Mouse (Mus musculus) megakaryocyte progenitor cell, adult 5-6 weeks (primary cell): ENCODE data around the gene Arhgap33. TPM values are rescaled to one million over a fixed set of nuclear protein-coding genes. Genes with fewer than 3 reads are reported as not detected.

Experiments used
- ATAC-seq: replicated peaks from 2 replicates; pipeline ENCODE4 v1.8.0; 2016; ENCODE audit warnings: mild to moderate bottlenecking, moderate TSS enrichment, inconsistent platforms; ENCODE audit not compliant: poor library complexity
- total RNA-seq, 2 experiments: library from RNA; stranded (forward) in 1 of 2; stranded (reverse) in 1 of 2; fragments of 157-497, 149-512 nt in 1 of 2; fragments of 200-1000 nt in 1 of 2; gene quantifications; 2 replicates each; pipeline versions ENCODE4 v1.2.3 to v1.2.4; 2015 to 2017

Arhgap33 gene
- 4.5 and 5.8 TPM in 2 replicates for total RNA-seq (2015)
- 1.4 and 2.0 TPM in 2 replicates for total RNA-seq (2017)

DNA sequence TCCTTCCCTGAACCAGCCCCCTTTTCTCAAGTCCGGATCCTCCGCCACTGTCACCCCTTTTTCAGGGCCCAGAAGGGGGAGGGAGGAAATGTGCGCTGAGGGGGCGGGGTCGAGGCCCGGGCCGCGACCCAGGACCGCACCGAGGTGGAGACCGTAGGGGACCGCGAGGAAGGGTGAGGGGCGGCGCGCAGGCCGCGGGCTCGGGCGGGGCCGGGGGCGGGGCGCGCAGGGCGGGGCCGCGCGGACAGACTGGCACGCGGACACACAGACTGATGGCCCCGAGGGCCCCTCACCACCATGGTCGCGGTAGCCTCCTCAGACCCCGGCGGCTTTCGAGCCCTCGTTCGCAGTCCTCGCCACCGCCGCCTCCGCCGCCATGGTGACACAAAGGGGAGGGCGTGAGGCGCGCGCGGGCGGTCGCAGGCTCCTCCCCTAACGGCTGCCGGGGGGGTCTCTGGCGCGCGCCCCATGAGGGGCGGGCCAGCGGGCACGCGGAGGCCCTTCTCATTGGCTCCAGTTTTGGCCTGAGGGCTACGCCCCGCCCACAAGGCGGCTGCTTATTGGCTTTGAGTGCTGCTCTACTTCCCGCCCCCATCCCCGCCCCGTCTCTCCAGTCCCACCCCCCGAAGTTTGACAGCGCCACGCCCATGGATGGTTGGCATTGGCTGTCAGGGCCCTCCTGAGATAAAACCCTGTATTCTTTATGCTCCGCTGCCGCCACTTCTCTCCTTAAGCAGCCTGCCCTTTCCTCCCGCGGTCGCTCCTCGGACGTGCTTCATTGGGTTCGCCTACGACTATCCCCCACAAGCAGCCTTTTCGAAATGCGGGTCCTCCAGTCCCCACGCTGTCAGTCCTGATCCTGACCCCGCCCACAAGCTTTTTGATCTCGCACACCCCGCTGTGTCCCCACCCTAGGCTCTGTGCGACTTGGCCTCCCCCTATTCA lies at the start of gene Arhgap33:
Arhgap33 (minus strand) TSS at position 428 of the 945 bp plus-strand sequence.
- peak; percentile 94 for ATAC-seq

- ATAC-seq = no peak
Observed at GRCm38 (mm10) chr7:30584339-30584738, 49.5 kb upstream of the Arhgap33 start.

- no peak for ATAC-seq
Observed at GRCm38 (mm10) chr7:30581547-30581946, 46.7 kb upstream of the Arhgap33 start.

GRCm38 (mm10) chr7:30579950-30580349 lies 45.1 kb upstream of the Arhgap33 start:
- no peak for ATAC-seq

- peak; percentile 91 for ATAC-seq
Observed at GRCm38 (mm10) chr7:30572969-30573368, 38.1 kb upstream of the Arhgap33 start.

GRCm38 (mm10) chr7:30572389-30572788 lies 37.5 kb upstream of the Arhgap33 start:
- ATAC-seq = peak; percentile 52

- ATAC-seq = no peak
Observed at GRCm38 (mm10) chr7:30567555-30567954, 32.7 kb upstream of the Arhgap33 start.

DNA sequence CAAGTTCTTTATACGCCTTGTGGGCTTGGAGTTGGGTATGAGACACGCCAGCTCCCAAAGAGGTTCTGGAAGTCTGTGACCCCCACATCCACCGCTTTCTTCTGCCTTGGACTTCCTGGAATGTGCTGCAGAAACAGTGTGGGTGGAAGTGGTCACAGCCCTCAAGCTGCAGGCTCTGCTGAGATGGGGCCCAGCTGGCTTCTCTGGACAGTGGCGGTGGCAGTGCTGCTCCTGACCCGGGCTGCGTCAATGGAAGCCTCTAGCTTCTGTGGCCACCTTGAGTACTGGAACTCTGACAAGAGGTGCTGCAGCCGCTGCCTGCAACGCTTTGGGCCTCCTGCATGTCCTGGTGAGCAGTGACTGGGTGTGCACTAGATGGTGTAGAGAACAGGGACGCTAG lies 31.2 kb upstream of the Arhgap33 start:
- ATAC-seq = no peak

DNA sequence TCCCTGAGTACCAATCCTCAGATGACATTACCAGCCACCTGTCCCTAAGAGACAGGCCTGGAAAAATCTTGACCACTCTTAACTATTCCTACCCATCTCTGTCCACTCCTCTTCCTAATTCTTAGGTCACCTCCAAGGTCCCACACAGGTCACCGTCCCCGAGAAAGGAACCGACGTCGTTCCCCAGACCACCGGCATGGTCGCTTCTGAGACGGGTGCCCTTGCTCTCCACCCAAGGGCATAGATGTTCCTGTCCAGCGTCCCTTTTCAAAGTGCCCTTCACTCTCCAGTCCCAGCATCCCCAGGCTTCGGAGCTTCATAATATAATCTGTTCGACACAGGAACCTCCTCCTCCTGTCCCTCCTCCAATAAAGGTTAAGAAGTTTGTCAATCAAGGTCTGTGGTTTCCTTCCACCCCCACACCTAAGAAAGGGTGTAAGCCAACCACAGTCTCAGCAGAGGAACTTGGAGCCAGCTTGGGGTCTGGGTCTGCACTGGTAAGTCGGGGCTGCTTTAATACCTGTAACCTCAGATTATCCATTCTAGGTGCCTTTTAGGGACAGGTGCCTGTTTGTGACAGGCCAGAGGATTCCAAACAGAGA lies 30.2 kb upstream of the Arhgap33 start, which contains the start of gene Igflr1:
Igflr1 (plus strand) TSS at position 458 of the 602 bp plus-strand sequence.
- ATAC-seq = no peak

GRCm38 (mm10) chr7:30563906-30564280 lies 29.0 kb upstream of the Arhgap33 start:
- 0 out of 2 replicates have a peak, but pooled peaks have one; percentile 1 for ATAC-seq

DNA sequence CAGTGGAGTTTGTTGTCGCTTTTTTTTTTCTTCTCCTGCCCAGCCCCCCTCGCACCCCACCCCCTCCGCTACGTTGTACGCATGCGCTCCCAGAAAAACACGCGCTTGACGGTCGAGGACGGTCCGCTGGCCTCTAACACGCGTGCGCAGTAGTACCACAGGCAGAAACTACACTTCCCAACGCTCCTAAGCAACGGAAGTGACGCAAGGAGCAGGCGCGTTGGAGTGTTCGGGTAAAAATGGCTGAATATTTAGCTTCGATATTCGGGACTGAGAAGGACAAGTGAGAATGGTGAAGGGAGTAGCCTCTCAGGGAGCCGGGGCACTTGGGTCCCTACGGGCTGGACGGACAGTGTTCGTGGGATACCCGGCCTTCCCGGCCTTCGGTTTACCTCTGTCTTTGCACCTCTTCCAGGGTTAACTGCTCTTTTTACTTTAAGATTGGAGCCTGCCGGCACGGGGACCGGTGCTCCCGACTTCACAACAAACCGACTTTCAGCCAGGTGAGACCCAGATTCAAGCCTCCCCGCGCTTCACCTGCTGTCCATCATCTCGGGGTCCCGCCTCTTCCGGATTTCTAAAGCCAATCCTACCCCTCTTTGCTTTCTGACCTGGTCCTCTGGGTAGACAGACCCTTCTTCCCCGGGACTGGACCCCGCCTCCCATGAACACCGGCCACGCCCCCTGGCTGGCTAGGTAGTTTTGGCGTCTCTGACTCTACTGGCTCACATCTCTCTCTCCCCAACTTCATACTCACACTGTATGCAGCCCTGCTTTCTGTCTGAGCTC lies 28.5 kb upstream of the Arhgap33 start, which contains the start of the genes U2af1l4, Gm49396 and Psenen:
U2af1l4 (plus strand) TSS at position 185 of the 789 bp plus-strand sequence.
Gm49396 (plus strand) TSS at position 228 of the 789 bp plus-strand sequence.
Psenen (minus strand) TSS at position 511 of the 789 bp plus-strand sequence.
- peak; percentile 68 for ATAC-seq

GRCm38 (mm10) chr7:30562526-30563116 lies 27.8 kb upstream of the Arhgap33 start:
- peak; percentile 6; the same call in 1 of the 2 replicates for ATAC-seq

DNA sequence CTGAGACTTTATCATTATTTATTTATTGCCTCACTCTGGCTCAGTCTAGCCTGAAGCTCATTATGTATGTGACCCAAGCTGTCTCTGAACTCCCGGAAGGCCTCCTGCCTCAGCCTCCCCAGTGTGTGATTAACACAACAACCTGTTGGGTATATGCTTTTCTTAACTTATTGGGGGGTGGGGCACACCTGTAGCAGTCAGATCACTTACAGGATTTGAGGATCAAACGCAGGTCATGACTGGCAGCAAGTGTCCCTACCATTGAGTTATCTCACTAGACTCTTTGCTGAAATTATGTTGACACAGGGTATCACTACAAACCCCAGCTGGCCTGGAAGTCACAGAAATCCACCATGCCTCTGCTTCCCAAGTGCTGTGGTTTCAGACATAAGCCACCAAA lies 25.4 kb upstream of the Arhgap33 start:
- no peak for ATAC-seq

DNA sequence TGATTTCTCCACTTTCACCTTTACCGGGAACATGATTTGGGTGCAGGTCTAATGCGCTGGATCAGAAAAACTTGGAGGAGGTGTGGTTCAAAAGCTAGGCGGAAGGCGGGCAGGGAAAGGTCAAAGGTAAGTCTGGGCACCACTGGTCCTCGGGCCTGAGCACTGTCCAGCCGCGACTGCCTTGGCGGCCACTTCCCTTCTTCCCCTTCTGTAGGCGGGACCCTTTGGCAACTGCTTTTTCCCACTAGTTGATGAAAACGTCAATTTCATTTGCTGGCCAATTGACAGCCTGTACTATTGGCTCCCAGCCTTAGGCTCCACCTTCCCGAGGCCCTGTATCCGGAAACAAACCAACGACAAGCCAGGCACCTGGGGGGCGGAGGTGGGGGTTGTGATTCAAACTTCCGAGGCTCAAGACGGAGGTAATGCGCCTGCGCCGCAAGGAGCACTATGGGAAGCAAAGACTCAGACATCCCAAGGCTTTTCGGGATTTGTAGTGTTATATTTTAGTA lies 24.6 kb upstream of the Arhgap33 start, which contains the start of gene Lin37:
Lin37 (minus strand) TSS at position 396 of the 512 bp plus-strand sequence.
- ATAC-seq = peak; percentile 74

GRCm38 (mm10) chr7:30558656-30559442 lies 24.0 kb upstream of the Arhgap33 start:
- peak; percentile 13; the same call in 1 of the 2 replicates for ATAC-seq

DNA sequence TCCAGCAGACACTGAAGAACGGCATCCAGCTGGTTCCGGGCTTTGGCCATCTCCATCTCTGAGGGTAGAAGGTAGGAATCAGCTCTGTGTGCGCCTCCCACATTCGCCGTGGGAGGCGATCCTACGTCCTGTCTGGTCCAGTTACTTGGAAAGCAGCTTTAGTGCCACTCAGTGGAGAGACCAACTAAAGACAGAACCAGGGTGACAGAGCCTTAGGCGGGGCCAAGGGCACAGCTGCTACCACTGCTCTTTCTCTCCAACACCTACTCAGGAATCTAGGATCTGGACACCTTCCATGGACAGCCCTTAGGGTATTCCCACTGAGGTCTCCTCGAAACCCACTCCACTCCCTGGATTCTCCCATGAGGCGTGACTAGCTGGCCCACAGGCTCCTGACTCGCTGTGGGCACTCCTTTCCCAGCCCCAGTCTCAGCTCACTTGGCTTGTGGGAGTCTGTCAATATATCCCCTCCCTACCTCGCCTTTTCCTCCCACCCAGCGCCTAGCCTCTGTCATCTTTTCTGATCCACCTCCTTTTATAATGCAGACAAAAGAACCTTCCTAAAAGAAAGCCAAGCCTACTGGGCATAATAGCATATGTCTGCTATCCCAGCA lies 23.1 kb upstream of the Arhgap33 start:
- ATAC-seq = no peak

DNA sequence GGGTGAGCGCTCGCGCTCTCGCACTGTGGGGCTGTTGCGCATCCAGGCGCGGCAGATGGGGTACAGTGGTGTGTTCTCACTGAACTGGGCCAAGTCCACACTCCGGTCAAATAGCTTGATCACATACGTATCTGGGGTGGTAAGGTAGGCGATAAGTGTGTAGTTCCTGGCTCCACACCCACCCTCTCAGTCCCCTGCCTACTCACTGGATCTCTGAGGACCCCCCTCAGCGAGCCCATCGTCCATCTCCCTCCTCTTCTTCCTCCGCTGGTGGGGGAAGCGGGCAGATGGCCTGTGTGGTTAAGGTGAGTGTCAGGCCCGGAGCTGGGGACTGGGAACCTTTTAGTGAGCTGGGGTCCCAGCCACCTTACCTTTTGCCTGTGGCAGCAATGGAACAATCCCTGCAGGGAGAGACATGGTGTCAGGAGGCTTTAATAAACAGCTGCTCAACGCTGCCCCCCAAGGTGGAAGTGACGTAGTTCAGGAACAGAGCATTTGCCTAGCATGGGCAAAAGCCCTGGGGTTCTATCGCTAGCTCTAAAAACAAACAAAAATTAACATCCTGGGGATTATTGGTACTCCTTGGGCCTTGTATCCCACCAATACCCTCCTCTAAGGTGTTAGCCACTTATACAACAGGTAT lies 22.2 kb upstream of the Arhgap33 start:
- ATAC-seq = no peak
